Mouse (Mus musculus) MEL (cell line): ENCODE results near the gene Gtf3a. TPM values are rescaled to one million over a fixed set of nuclear protein-coding genes. Genes with fewer than 3 reads are reported as not detected.

Experiments used
- DNase-seq: peaks from one replicate; pipeline ENCODE4 v3.0.0; 2011; ENCODE audit warnings: low read depth, low spot score
- H3K27ac ChIP-seq: 2 replicates; pipeline ENCODE4 v1.5.1; 2012; ENCODE audit warnings: low read depth, mild to moderate bottlenecking, control low read depth, low read length, moderate library complexity; ENCODE audit not compliant: control insufficient read depth
- H3K27me3 ChIP-seq, 2 experiments: fragments of 150-350 bp in 1 of 2; sonication (generic) in 1 of 2; 2 replicates each; pipeline ENCODE4 v1.6.1; 2012; ENCODE audit warnings: low read length in 2 of 2, mild to moderate bottlenecking in 2 of 2, improper control_type of control experiment in 1 of 2, moderate library complexity in 1 of 2; ENCODE audit not compliant: insufficient read depth in 2 of 2, control insufficient read depth in 1 of 2
- H3K36me3 ChIP-seq, 2 experiments: 2 replicates each; pipeline ENCODE4 v1.6.1; 2012 to 2014; ENCODE audit warnings: low read length in 2 of 2, improper control_type of control experiment in 1 of 2, inconsistent platforms in 1 of 2, mild to moderate bottlenecking in 1 of 2; ENCODE audit not compliant: insufficient read depth in 2 of 2, control insufficient read depth in 1 of 2
- H3K4me1 ChIP-seq, 2 experiments: fragments of 150-350 bp in 1 of 2; sonication (generic) in 1 of 2; 2 replicates each; pipeline ENCODE4 v1.6.1; 2012; ENCODE audit warnings: low read length in 2 of 2, improper control_type of control experiment in 1 of 2, mild to moderate bottlenecking in 1 of 2; ENCODE audit not compliant: insufficient read depth in 2 of 2, control insufficient read depth in 1 of 2
- H3K4me3 ChIP-seq, 2 experiments: fragments of 150-350 bp in 1 of 2; sonication (generic) in 1 of 2; 2 replicates each; pipeline ENCODE4 v1.5.1; 2012; ENCODE audit warnings: low read depth in 2 of 2, low read length in 2 of 2, mild to moderate bottlenecking in 2 of 2, moderate library complexity in 2 of 2, control low read depth in 1 of 2, improper control_type of control experiment in 1 of 2; ENCODE audit not compliant: control insufficient read depth in 1 of 2, insufficient read depth in 1 of 2
- H3K79me2 ChIP-seq: 2 replicates; pipeline ENCODE4 v1.6.1; 2012; ENCODE audit warnings: mild to moderate bottlenecking, low read length, moderate library complexity; ENCODE audit not compliant: control insufficient read depth, poor library complexity, insufficient read depth
- H3K9ac ChIP-seq: 2 replicates; pipeline ENCODE4 v1.6.1; 2012; ENCODE audit warnings: low read depth, mild to moderate bottlenecking, control low read depth, low read length, moderate library complexity; ENCODE audit not compliant: control insufficient read depth, poor library complexity, severe bottlenecking
- H3K9me3 ChIP-seq: fragments of 150-350 bp; sonication (generic); replicated peaks from 2 replicates; pipeline ENCODE4 v1.6.1; 2012; ENCODE audit warnings: mild to moderate bottlenecking, low read length, improper control_type of control experiment, moderate library complexity; ENCODE audit not compliant: insufficient read depth
- BHLHE40 ChIP-seq: IDR thresholded peaks from 2 replicates; pipeline ENCODE4 v1.6.1; 2012; ENCODE audit warnings: low read depth, mild to moderate bottlenecking, inconsistent platforms, low read length, improper control_type of control experiment, borderline replicate concordance
- CTCF ChIP-seq, 3 experiments: IDR thresholded peaks in 2 of 3; conservative IDR thresholded peaks in 1 of 3; 2 replicates each; pipeline ENCODE4 v1.5.1; 2011 to 2012; ENCODE audit warnings: low read length in 3 of 3, low read depth in 2 of 3, mild to moderate bottlenecking in 2 of 3, improper control_type of control experiment in 1 of 3, inconsistent platforms in 1 of 3, mixed read lengths in 1 of 3, moderate library complexity in 1 of 3; ENCODE audit not compliant: control insufficient read depth in 1 of 3, insufficient read depth in 1 of 3, poor library complexity in 1 of 3, severe bottlenecking in 1 of 3
- ELF1 ChIP-seq: IDR thresholded peaks from 2 replicates; pipeline ENCODE4 v1.6.1; 2014; ENCODE audit warnings: low read depth, mild to moderate bottlenecking, inconsistent platforms, low read length, improper control_type of control experiment, moderate library complexity
- EP300 ChIP-seq, 2 experiments: IDR thresholded peaks; 2 replicates each; pipeline ENCODE4 v1.6.1; 2011; ENCODE audit warnings: improper control_type of control experiment in 2 of 2, low read length in 2 of 2, low read depth in 1 of 2, mild to moderate bottlenecking in 1 of 2
- ETS1 ChIP-seq: IDR thresholded peaks from 2 replicates; pipeline ENCODE4 v1.6.1; 2012; ENCODE audit warnings: low read depth, mild to moderate bottlenecking, inconsistent platforms, low read length, improper control_type of control experiment, moderate library complexity
- GABPA ChIP-seq: IDR thresholded peaks from 2 replicates; pipeline ENCODE4 v1.6.1; 2012; ENCODE audit warnings: low read depth, mild to moderate bottlenecking, inconsistent platforms, low read length, improper control_type of control experiment, moderate library complexity
- GATA1 ChIP-seq: IDR thresholded peaks from 2 replicates; pipeline ENCODE4 v1.6.1; 2011; ENCODE audit warnings: low read depth, low read length, improper control_type of control experiment
- HCFC1 ChIP-seq: IDR thresholded peaks from 2 replicates; pipeline ENCODE4 v1.6.1; 2012; ENCODE audit warnings: low read depth, mild to moderate bottlenecking, inconsistent platforms, low read length, improper control_type of control experiment, moderate library complexity
- JUND ChIP-seq: IDR thresholded peaks from 2 replicates; pipeline ENCODE4 v1.6.1; 2011; ENCODE audit warnings: low read depth, mild to moderate bottlenecking, improper control_type of control experiment, low read length
- KAT2A ChIP-seq: conservative IDR thresholded peaks from 2 replicates; pipeline ENCODE4 v1.6.1; 2012; ENCODE audit warnings: low read depth, low read length, improper control_type of control experiment, inconsistent platforms
- MAFK ChIP-seq: IDR thresholded peaks from 2 replicates; pipeline ENCODE4 v1.6.1; 2011; ENCODE audit warnings: low read depth, mild to moderate bottlenecking, low read length, improper control_type of control experiment, borderline replicate concordance
- MEF2A ChIP-seq: IDR thresholded peaks from 2 replicates; pipeline ENCODE4 v1.6.1; 2014; ENCODE audit warnings: low read depth, mild to moderate bottlenecking, inconsistent platforms, low read length, improper control_type of control experiment; ENCODE audit not compliant: poor library complexity, insufficient replicate concordance, severe bottlenecking; ENCODE audit errors: extremely low read depth
- MXI1 ChIP-seq: IDR thresholded peaks from 2 replicates; pipeline ENCODE4 v1.6.1; 2011; ENCODE audit warnings: mild to moderate bottlenecking, low read depth, low read length, improper control_type of control experiment
- MYB ChIP-seq: IDR thresholded peaks from 2 replicates; pipeline ENCODE4 v1.6.1; 2011; ENCODE audit warnings: mild to moderate bottlenecking, low read depth, low read length, improper control_type of control experiment
- NELFE ChIP-seq: IDR thresholded peaks from 2 replicates; pipeline ENCODE4 v1.6.1; 2011; ENCODE audit warnings: low read depth, low read length, improper control_type of control experiment
- NRF1 ChIP-seq: IDR thresholded peaks from 2 replicates; pipeline ENCODE4 v1.6.1; 2014; ENCODE audit warnings: low read depth, mild to moderate bottlenecking, inconsistent platforms, low read length, improper control_type of control experiment, moderate library complexity; ENCODE audit not compliant: poor library complexity, insufficient read depth, severe bottlenecking
- POLR2A ChIP-seq, 2 experiments: IDR thresholded peaks; 2 replicates each; pipeline ENCODE4 v1.6.1; 2011 to 2012; ENCODE audit warnings: low read length in 2 of 2, mild to moderate bottlenecking in 2 of 2, control low read depth in 1 of 2, improper control_type of control experiment in 1 of 2, low read depth in 1 of 2, moderate library complexity in 1 of 2; ENCODE audit not compliant: control insufficient read depth in 1 of 2, insufficient read depth in 1 of 2, poor library complexity in 1 of 2
- RAD21 ChIP-seq: IDR thresholded peaks from 2 replicates; pipeline ENCODE4 v1.6.1; 2011; ENCODE audit warnings: mild to moderate bottlenecking, low read depth, low read length, improper control_type of control experiment
- RCOR1 ChIP-seq: IDR thresholded peaks from 2 replicates; pipeline ENCODE4 v1.6.1; 2012; ENCODE audit warnings: low read depth, mild to moderate bottlenecking, inconsistent platforms, low read length, improper control_type of control experiment
- SIN3A ChIP-seq: IDR thresholded peaks from 2 replicates; pipeline ENCODE4 v1.6.1; 2012; ENCODE audit warnings: low read length, improper control_type of control experiment, inconsistent platforms
- SMC3 ChIP-seq: IDR thresholded peaks from 2 replicates; pipeline ENCODE4 v1.6.1; 2011; ENCODE audit warnings: low read depth, low read length, improper control_type of control experiment
- TAL1 ChIP-seq: IDR thresholded peaks from 2 replicates; pipeline ENCODE4 v1.6.1; 2012; ENCODE audit warnings: mild to moderate bottlenecking, inconsistent platforms, low read length, moderate library complexity, mixed read lengths
- TCF12 ChIP-seq: IDR thresholded peaks from 2 replicates; pipeline ENCODE4 v1.6.1; 2014; ENCODE audit warnings: low read depth, mild to moderate bottlenecking, inconsistent platforms, low read length, improper control_type of control experiment, moderate library complexity
- UBTF ChIP-seq: IDR thresholded peaks from 2 replicates; pipeline ENCODE4 v1.6.1; 2012; ENCODE audit warnings: low read depth, mild to moderate bottlenecking, inconsistent platforms, low read length, improper control_type of control experiment, moderate library complexity, borderline replicate concordance; ENCODE audit not compliant: insufficient read depth
- USF1 ChIP-seq: IDR thresholded peaks from 2 replicates; pipeline ENCODE4 v1.6.1; 2014; ENCODE audit warnings: low read depth, mild to moderate bottlenecking, inconsistent platforms, low read length, improper control_type of control experiment, moderate library complexity
- ZMIZ1 ChIP-seq: IDR thresholded peaks from 2 replicates; pipeline ENCODE4 v1.6.1; 2012; ENCODE audit warnings: low read depth, mild to moderate bottlenecking, inconsistent platforms, low read length, improper control_type of control experiment, moderate library complexity
- ZNF384 ChIP-seq: IDR thresholded peaks from 2 replicates; pipeline ENCODE4 v1.6.1; 2012; ENCODE audit warnings: low read depth, mild to moderate bottlenecking, inconsistent platforms, low read length, improper control_type of control experiment
- polyA plus RNA-seq, 2 experiments: library from polyadenylated mRNA; stranded (reverse) in 1 of 2; unstranded in 1 of 2; fragments of >175 nt in 1 of 2; fragments of >200 nt in 1 of 2; gene quantifications; 2 replicates each; pipeline versions ENCODE4 v1.2.1 to v1.2.4; 2012; ENCODE audit warnings: low replicate concordance in 2 of 2, low read depth in 1 of 2; ENCODE audit not compliant: insufficient read length in 2 of 2, insufficient read depth in 1 of 2, missing spikeins in 1 of 2
- total RNA-seq: library from RNA; depleted of rRNA; stranded (reverse); fragments of 300-350 nt; gene quantifications from 2 replicates; pipeline ENCODE4 v1.2.3, GENCODE M21; 2012

Gene Gtf3a
- total and polyA plus RNA-seq, 3 experiments, result 173 to 204 TPM; not detected in 1

DNA sequence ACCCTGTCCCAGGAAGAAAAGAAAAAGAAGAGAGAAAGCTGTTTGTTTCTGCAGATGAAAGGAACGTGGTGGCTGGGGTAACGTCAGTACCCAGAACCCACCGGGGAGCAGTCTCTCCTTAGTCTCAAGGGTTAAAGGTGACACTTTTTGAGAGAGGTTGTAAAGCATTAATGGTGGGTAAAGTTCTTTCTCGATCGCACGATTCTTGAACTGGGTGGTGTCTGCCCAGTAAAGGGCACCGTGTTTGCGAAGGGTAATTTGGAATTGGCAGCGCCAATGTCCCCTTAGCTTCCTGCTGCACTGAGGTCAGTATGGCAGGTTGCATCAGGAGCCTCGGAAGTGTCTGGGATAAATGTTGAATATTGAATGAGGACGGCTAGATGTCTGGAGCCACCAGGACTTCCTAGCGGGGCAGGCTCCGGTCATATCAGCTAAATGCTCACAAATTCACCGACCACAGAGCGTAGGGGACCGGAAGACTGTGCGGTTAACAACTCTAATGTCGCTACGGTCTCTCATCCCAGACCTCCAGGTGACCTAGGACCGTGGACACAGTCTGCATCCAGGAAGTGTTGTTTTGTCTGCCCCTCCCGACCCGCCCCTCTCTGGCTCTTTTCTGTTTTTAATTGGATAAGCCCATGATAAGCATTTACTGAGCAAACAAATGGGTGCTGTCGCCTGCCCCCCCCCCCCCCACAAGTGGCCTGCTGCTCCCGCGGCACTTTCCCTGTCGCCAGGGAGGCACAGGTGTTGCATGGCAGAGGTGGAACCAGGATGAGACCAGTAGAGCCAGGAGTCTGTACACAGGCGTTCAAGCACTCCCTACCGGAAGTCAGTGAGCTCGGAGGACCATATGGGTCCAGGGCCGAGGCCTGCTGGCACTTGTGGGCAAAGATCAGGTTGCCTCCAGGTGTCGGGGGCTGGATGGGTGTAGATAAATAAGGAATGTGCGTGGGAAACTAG, 10.6 kb upstream of the Gtf3a start:
- no peak overlapping the region for H3K4me3 ChIP-seq
- no peaks in the 10 kb centered on the region for H3K36me3 ChIP-seq
- H3K79me2 ChIP-seq, result no peaks in the 10 kb centered on the region
- no peak for DNase-seq
- peaks cover 0 to 1% of the 10 kb centered on the region in 2 experiments; a peak in 1 of 4 replicates for H3K27me3 ChIP-seq
- H3K9ac ChIP-seq, result no peak overlapping the region
- no peaks in the 10 kb centered on the region for H3K9me3 ChIP-seq
- no peak overlapping the region for H3K27ac ChIP-seq
- H3K4me1 ChIP-seq, result no peaks in the 10 kb centered on the region
- TF ChIP-seq POLR2A (IDR thresholded peaks at IDR 0.05; ENCODE audit: control insufficient read depth in 1 of 2, insufficient read depth in 1 of 2, low read depth in 1 of 2, low read length in 2 of 2, poor library complexity in 1 of 2), result no peak
- TF ChIP-seq USF1, result no peak
- TF ChIP-seq SMC3, result no peak
- TF ChIP-seq MEF2A, result no peak
- TF ChIP-seq, all 39 proteins: peak for 0

DNA sequence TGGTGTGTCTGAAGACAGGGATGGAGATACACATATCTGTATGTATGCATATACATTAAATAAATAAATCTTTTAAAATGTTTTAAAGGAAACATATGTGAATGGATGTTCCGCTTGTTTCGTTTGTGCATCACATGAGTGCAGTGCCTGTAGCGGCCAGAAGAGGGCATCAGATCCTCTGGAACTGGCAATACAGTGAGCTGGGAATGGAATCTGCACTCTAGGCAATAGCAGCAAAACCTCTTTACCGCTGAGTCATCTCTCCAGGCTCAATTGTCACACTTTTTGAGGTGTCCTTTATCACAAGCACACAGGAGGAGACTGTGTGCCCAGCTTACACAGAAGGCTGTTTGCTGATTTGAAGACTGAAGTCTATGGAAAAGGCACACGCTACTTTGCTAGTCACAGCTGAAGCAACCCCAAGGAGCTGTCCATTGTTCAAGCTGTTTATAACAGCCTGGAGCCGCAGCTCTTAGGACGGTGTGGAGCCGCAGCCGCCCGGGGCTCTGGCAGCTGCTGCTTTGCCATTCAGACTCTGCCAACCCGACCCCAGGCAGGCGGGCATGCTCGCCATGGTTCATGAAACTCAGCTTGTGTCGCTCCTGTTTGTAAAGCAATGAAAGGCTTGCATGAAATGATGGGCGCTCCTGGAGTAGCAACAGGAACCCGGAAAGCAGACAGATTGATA, 9.2 kb upstream of the Gtf3a start:
- peaks cover 0 to 2% of the 10 kb centered on the region in 2 experiments; a peak in 2 of 4 replicates for H3K27me3 ChIP-seq
- H3K36me3 ChIP-seq, result no peaks in the 10 kb centered on the region
- no peaks in the 10 kb centered on the region for H3K9me3 ChIP-seq
- no peaks in the 10 kb centered on the region for H3K79me2 ChIP-seq
- H3K27ac ChIP-seq, result no peak overlapping the region
- no peak overlapping the region for H3K4me3 ChIP-seq
- H3K4me1 ChIP-seq, result no peaks in the 10 kb centered on the region
- H3K9ac ChIP-seq, result no peak overlapping the region
- DNase-seq, result peak; percentile 69
- TF ChIP-seq RCOR1, result no peak
- no peak for TF ChIP-seq EP300 (IDR thresholded peaks at IDR 0.05; ENCODE audit: low read depth in 1 of 2, low read length in 2 of 2)
- TF ChIP-seq TCF12, result no peak
- TF ChIP-seq SIN3A, result no peak
- TF ChIP-seq JUND, result no peak
- peak; percentile 38 for TF ChIP-seq RAD21
- peak; percentile 66 for TF ChIP-seq TAL1
- no peak for TF ChIP-seq NRF1
- no peak for TF ChIP-seq GABPA
- TF ChIP-seq SMC3, result peak; percentile 60
- no peak for TF ChIP-seq HCFC1
- TF ChIP-seq NELFE, result no peak
- no peak for TF ChIP-seq USF1
- TF ChIP-seq UBTF, result no peak
- no peak for TF ChIP-seq MEF2A
- TF ChIP-seq ZMIZ1, result no peak
- TF ChIP-seq GATA1, result no peak
- TF ChIP-seq MAFK, result no peak
- TF ChIP-seq ETS1, result no peak
- no peak for TF ChIP-seq ZNF384
- no peak for TF ChIP-seq ELF1
- TF ChIP-seq MXI1, result no peak
- TF ChIP-seq MYB, result no peak
- TF ChIP-seq BHLHE40, result no peak
- TF ChIP-seq CTCF (IDR thresholded peaks at IDR 0.05 in 2 of 3, conservative IDR thresholded peaks at IDR 0.05 in 1 of 3; ENCODE audit: control insufficient read depth in 1 of 3, insufficient read depth in 1 of 3, low read depth in 2 of 3, low read length in 3 of 3, poor library complexity in 1 of 3, severe bottlenecking in 1 of 3), result peak; percentile 64 to 74 (median 70)
- TF ChIP-seq KAT2A, result no peak
